Comparison of ENCODE assay signal across 8 mouse cellular contexts in the genomic region with DNA sequence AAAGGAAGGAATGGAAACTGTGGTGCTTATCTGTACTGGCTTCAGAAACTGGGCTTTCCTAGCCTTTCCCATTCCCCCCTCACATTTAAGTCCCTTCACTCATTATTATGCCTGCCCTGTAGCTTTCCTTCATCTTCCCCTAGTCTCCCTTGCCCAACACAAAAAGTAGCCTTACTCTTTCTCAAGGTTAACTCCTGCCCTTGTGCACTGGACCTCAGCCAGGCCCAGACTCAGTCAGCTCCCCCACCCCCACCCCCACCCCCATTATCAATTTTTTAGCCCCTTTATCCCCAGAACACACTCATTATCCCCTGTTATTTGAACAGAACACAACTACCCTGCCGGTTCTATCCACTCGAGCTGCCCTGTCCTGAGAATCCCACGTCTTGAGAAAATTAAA. TPM values are rescaled to one million over a fixed set of nuclear protein-coding genes. Genes with fewer than 3 reads are reported as not detected.
DNase-seq lines count a peak whose midpoint lies in the region; ATAC-seq and TF ChIP-seq lines count a peak whose summit lies in the region.

No protein-coding gene starts in this region.

- no peak for ATAC-seq in forebrain, embryonic 12.5 days (ENCODE audit: low FRiP score)
- no peak for ATAC-seq in liver, embryonic 11.5 days (replicated peaks; ENCODE audit: low FRiP score)

- no peaks in the 10 kb centered on the region for H3K27me3 ChIP-seq in heart, adult 2 months (ENCODE audit: control insufficient read depth, insufficient read depth, low read length)
- H3K27me3 ChIP-seq in CH12.LX (replicated peaks) = peaks cover 11% of the 10 kb centered on the region
- 0 out of 2 replicates have a peak, but pooled peaks cover 2% of the 10 kb centered on the region for H3K27me3 ChIP-seq in forebrain, embryonic 12.5 days
- H3K27me3 ChIP-seq in liver, embryonic 11.5 days (replicated peaks; ENCODE audit: control insufficient read depth, insufficient read depth, low read length) = no peaks in the 10 kb centered on the region

- in situ Hi-C loops in CH12.LX (cut with MboI; ENCODE audit: low pct_ligation_motif_present, low pct_unique_long_range_greater_than_20kb, low sequenced_read_pairs) = no loop called here

- peak overlapping the region; percentile 75 for H3K27ac ChIP-seq in heart, adult 2 months
- no peak overlapping the region for H3K27ac ChIP-seq in CH12.LX (ENCODE audit: insufficient read depth, low read depth)
- no peak overlapping the region for H3K27ac ChIP-seq in forebrain, embryonic 12.5 days
- H3K27ac ChIP-seq in liver, embryonic 11.5 days (ENCODE audit: low read depth, low read length) = peak overlapping the region; percentile 26; the same call in 1 of the 2 replicates

- no peak for DNase-seq in heart, adult 2 months
- no peak for DNase-seq in heart, adult 9 months (ENCODE audit: low spot score in 2 of 2)
- no peak for DNase-seq in CH12.LX (ENCODE audit: extremely low read depth)
- DNase-seq in liver, embryonic 11.5 days (ENCODE audit: low spot score) = no peak
- DNase-seq in retina, embryonic 14.5 days (ENCODE audit: low spot score) = no peak
- no peak for DNase-seq in embryo, embryonic 11 days
- no peak for DNase-seq in left cerebral cortex, adult 8-10 months (ENCODE audit: low spot score in 2 of 2)

- TF ChIP-seq POLR2A in heart, adult 2 months (IDR thresholded peaks at IDR 0.05; ENCODE audit: insufficient read depth, low read depth, low read length) = no peak
- no peak for TF ChIP-seq POLR2A in CH12.LX (IDR thresholded peaks at IDR 0.05; ENCODE audit: low read depth, low read length)

- intact Hi-C loops in heart, adult 2 months (cut with DNase I) = loop anchor here (2.0 to 5.0 kb wide), 3 partner anchors 74 to 176 kb away; partner anchors contain the start of gene Kif23

- H3K9ac ChIP-seq in heart, adult 2 months (ENCODE audit: low read depth, low read length) = no peak overlapping the region
- peak overlapping the region; percentile 70; the same call in 1 of the 2 replicates for H3K9ac ChIP-seq in CH12.LX (ENCODE audit: insufficient read depth, low read depth)
- H3K9ac ChIP-seq in forebrain, embryonic 12.5 days = peak overlapping the region; percentile 56; the same call in 1 of the 2 replicates
- H3K9ac ChIP-seq in liver, embryonic 11.5 days (ENCODE audit: low read depth, low read length) = peak overlapping the region; percentile 73

- no peaks in the 10 kb centered on the region for H3K36me3 ChIP-seq in heart, adult 2 months (ENCODE audit: control insufficient read depth, insufficient read depth, low read length)
- no peaks in the 10 kb centered on the region for H3K36me3 ChIP-seq in CH12.LX (replicated peaks in 1 of 2; ENCODE audit: control insufficient read depth in 1 of 2, insufficient read depth in 1 of 2, low read length in 1 of 2)
- no peaks in the 10 kb centered on the region for H3K36me3 ChIP-seq in forebrain, embryonic 12.5 days (replicated peaks)
- no peaks in the 10 kb centered on the region for H3K36me3 ChIP-seq in liver, embryonic 11.5 days (ENCODE audit: control insufficient read depth, insufficient read depth, low read length)

- 70% methylated on average over 3 of the region's 3 CpGs for WGBS in heart, adult 2 months
- 58% methylated on average over 3 of the region's 3 CpGs for WGBS in forebrain, embryonic 12.5 days
- 66% methylated on average over 3 of the region's 3 CpGs for whole genome bisulfite sequencing in liver, embryonic 11.5 days

- dilution Hi-C loops in CH12.LX (cut with MboI; ENCODE audit: extremely low pct_ligation_motif_present, extremely low pct_unique_long_range_greater_than_20kb, low sequenced_read_pairs) = no loop called here

- peak overlapping the region; percentile 58 for H3K4me3 ChIP-seq in heart, adult 2 months
- peak overlapping the region in 2 of 3 experiments; percentile 67 to 88 for H3K4me3 ChIP-seq in CH12.LX (replicated peaks in 1 of 3; ENCODE audit: low read depth in 2 of 3, low read length in 2 of 3, poor library complexity in 1 of 3)
- peak overlapping the region; percentile 61 for H3K4me3 ChIP-seq in forebrain, embryonic 12.5 days (replicated peaks)
- peak overlapping the region; percentile 87 for H3K4me3 ChIP-seq in liver, embryonic 11.5 days (ENCODE audit: low read depth, low read length)

- no peak for TF ChIP-seq CTCF in heart, adult 2 months (IDR thresholded peaks at IDR 0.05)
- no peak for TF ChIP-seq CTCF in CH12.LX (conservative IDR thresholded peaks at IDR 0.05 in 1 of 2, IDR thresholded peaks at IDR 0.05 in 1 of 2; ENCODE audit: low read depth in 2 of 2, low read length in 2 of 2)

- no peak for TF ChIP-seq RAD21 in CH12.LX (IDR thresholded peaks at IDR 0.05; ENCODE audit: low read depth, low read length)

- H3K4me1 ChIP-seq in heart, adult 2 months (ENCODE audit: control insufficient read depth, insufficient read depth, low read length) = no peaks in the 10 kb centered on the region; the same call in 1 of the 2 replicates
- peaks cover 10 to 31% of the 10 kb centered on the region in 2 experiments for H3K4me1 ChIP-seq in CH12.LX (ENCODE audit: control insufficient read depth in 1 of 2, insufficient read depth in 2 of 2)
- peaks cover 19% of the 10 kb centered on the region for H3K4me1 ChIP-seq in forebrain, embryonic 12.5 days
- H3K4me1 ChIP-seq in liver, embryonic 11.5 days (replicated peaks; ENCODE audit: control insufficient read depth, insufficient read depth, low read length) = peaks cover 5% of the 10 kb centered on the region

- no peak for TF ChIP-seq EP300 in heart, adult 2 months (IDR thresholded peaks at IDR 0.05; ENCODE audit: insufficient read depth, low read depth, low read length)
- TF ChIP-seq EP300 in CH12.LX (IDR thresholded peaks at IDR 0.05; ENCODE audit: low read length) = no peak

- H3K79me2 ChIP-seq in heart, adult 2 months (replicated peaks; ENCODE audit: control insufficient read depth, insufficient read depth, low read length) = no peaks in the 10 kb centered on the region
- H3K79me2 ChIP-seq in CH12.LX (replicated peaks; ENCODE audit: control insufficient read depth, extremely low read depth, insufficient read depth, poor library complexity, severe bottlenecking) = peaks cover 13% of the 10 kb centered on the region

- H3K9me3 ChIP-seq in CH12.LX (replicated peaks; ENCODE audit: low read length) = no peaks in the 10 kb centered on the region
- H3K9me3 ChIP-seq in forebrain, embryonic 12.5 days = no peaks in the 10 kb centered on the region
- no peaks in the 10 kb centered on the region for H3K9me3 ChIP-seq in liver, embryonic 11.5 days (ENCODE audit: control insufficient read depth, low read length)

- H3K4me2 ChIP-seq in CH12.LX (ENCODE audit: insufficient read depth, low read depth, poor library complexity, severe bottlenecking) = peak overlapping the region; percentile 74
- peak overlapping the region; percentile 59 for H3K4me2 ChIP-seq in forebrain, embryonic 12.5 days
- H3K4me2 ChIP-seq in liver, embryonic 11.5 days = peak overlapping the region; percentile 70

TF ChIP-seq in CH12.LX, 34 proteins besides CTCF, POLR2A, EP300 and RAD21:
- no peak for TF ChIP-seq ZKSCAN1 (IDR thresholded peaks at IDR 0.05; ENCODE audit: borderline replicate concordance, low read depth, low read length)
- no peak for TF ChIP-seq SMC3 (IDR thresholded peaks at IDR 0.05; ENCODE audit: low read depth, low read length)
- no peak for TF ChIP-seq NELFE (IDR thresholded peaks at IDR 0.05; ENCODE audit: low read depth, low read length)
- TF ChIP-seq JUN (IDR thresholded peaks at IDR 0.05; ENCODE audit: insufficient read depth, low read depth, low read length) = no peak
- TF ChIP-seq MAZ (IDR thresholded peaks at IDR 0.05; ENCODE audit: low read depth, low read length) = no peak
- TF ChIP-seq TBP (conservative IDR thresholded peaks at IDR 0.05; ENCODE audit: low read depth, low read length) = no peak
- TF ChIP-seq MAFK (IDR thresholded peaks at IDR 0.05; ENCODE audit: insufficient replicate concordance, low read length) = no peak
- TF ChIP-seq ZC3H11A (IDR thresholded peaks at IDR 0.05; ENCODE audit: low read depth, low read length) = no peak
- no peak for TF ChIP-seq PAX5 (IDR thresholded peaks at IDR 0.05; ENCODE audit: low read length)
- TF ChIP-seq USF1 (IDR thresholded peaks at IDR 0.05; ENCODE audit: low read depth, low read length) = no peak
- TF ChIP-seq MAX (IDR thresholded peaks at IDR 0.05; ENCODE audit: low read length) = no peak
- TF ChIP-seq UBTF (IDR thresholded peaks at IDR 0.05; ENCODE audit: low read depth, low read length) = no peak
- TF ChIP-seq TCF12 (IDR thresholded peaks at IDR 0.05; ENCODE audit: low read depth, low read length) = no peak
- no peak for TF ChIP-seq E2F4 (IDR thresholded peaks at IDR 0.05; ENCODE audit: insufficient replicate concordance, low read depth, low read length)

RNA-seq across cellular contexts. Expression of gene Glce, which starts 1.0 kb away (rescaled TPM):
- 10 to 100 TPM; 11.7 to 11.9 TPM for total RNA-seq in heart, adult 2 months (2021)
- 3.2 and 7.0 TPM in 2 replicates for polyA plus RNA-seq in heart, adult 2 months (2012; rRNA removed)
- 8.0 and 16.4 TPM in 2 replicates for total RNA-seq in CH12.LX (2012; rRNA removed)
- 13.1 and 13.7 TPM in 2 replicates for total RNA-seq in CH12.LX (2014; rRNA removed)
- polyA plus RNA-seq in CH12.LX (2012; ENCODE audit: insufficient read length, low read depth) = 6.9 and 7.4 TPM in 2 replicates
- 17.9 and 19.6 TPM in 2 replicates for polyA plus RNA-seq in forebrain, embryonic 12.5 days (2016; fragmentation: Nextera tagmentation; extraction: Ambion mirVana)
- polyA plus RNA-seq in liver, embryonic 11.5 days (2014; fragmentation: Nextera tagmentation; extraction: Ambion mirVana) = 13.5 and 13.6 TPM in 2 replicates
- total RNA-seq in left cerebral cortex, adult 8-10 months (2022) = 10 to 100 TPM; 39.0 to 44.3 (median 41.3) TPM

Comparison
In these comparisons a context has a peak if more than half of its experiments do, and no peak if none do; other contexts are left out.
1. H3K27ac ChIP-seq: peak in heart, adult 2 months (single experiment) and liver, embryonic 11.5 days (single experiment); none in CH12.LX (single experiment) and forebrain, embryonic 12.5 days (single experiment).
2. Peak in every context shown above with its lines, with median percentiles within 50 percentile points of each other: H3K4me3 ChIP-seq and H3K4me2 ChIP-seq.